Mouse (Mus musculus) right cerebral cortex, postnatal 14 days (tissue): Measurements from ENCODE around the gene Cfap52.

Source experiments
- DNase-seq: peaks from one replicate; pipeline ENCODE4 v3.0.0; 2022

The Cfap52 gene

GRCm38 (mm10) chr11:67925000-67925399, 40.5 kb downstream of the Cfap52 start:
- DNase-seq: peak; percentile 17

GRCm38 (mm10) chr11:67923720-67924119, 41.7 kb downstream of the Cfap52 start:
- no peak for DNase-seq

- DNase-seq: peak; percentile 67
Observed at GRCm38 (mm10) chr11:67922755-67923125, 42.7 kb downstream of the Cfap52 start.

GRCm38 (mm10) chr11:67921827-67922754, 43.4 kb downstream of the Cfap52 start, which contains the start of gene Usp43:
Usp43 (minus strand) TSS chr11:67922153.
- DNase-seq: peak; percentile 26

- peak; percentile 27 for DNase-seq
Observed at GRCm38 (mm10) chr11:67921091-67921826, 44.2 kb downstream of the Cfap52 start.

- no peak for DNase-seq
Observed at GRCm38 (mm10) chr11:67920226-67920960, 45.1 kb downstream of the Cfap52 start.

- no peak for DNase-seq
Observed at GRCm38 (mm10) chr11:67919593-67919992, 45.9 kb downstream of the Cfap52 start.

- no peak for DNase-seq
Observed at GRCm38 (mm10) chr11:67917126-67917525, 48.3 kb downstream of the Cfap52 start.

- no peak for DNase-seq
Observed at GRCm38 (mm10) chr11:67911074-67911473, 54.4 kb downstream of the Cfap52 start.

GRCm38 (mm10) chr11:67903756-67904155, 61.7 kb downstream of the Cfap52 start:
- no peak for DNase-seq

GRCm38 (mm10) chr11:67897064-67897560, 68.3 kb downstream of the Cfap52 start:
- DNase-seq: peak; percentile 40

GRCm38 (mm10) chr11:67895641-67896040, 69.8 kb downstream of the Cfap52 start:
- DNase-seq: no peak

- DNase-seq: no peak
Observed at GRCm38 (mm10) chr11:67888521-67888920, 76.9 kb downstream of the Cfap52 start.

- no peak for DNase-seq
Observed at GRCm38 (mm10) chr11:67885921-67886320, 79.5 kb downstream of the Cfap52 start.
